Mouse (Mus musculus): ENCODE data around the gene Galnt16. TPM values are rescaled to one million over a fixed set of nuclear protein-coding genes. Genes with fewer than 3 reads are reported as not detected.

The Galnt16 gene
- polyA plus RNA-seq, 1 experiment: 0.11 TPM

- TF ChIP-seq TCF3 (IDR thresholded peaks at IDR 0.05; ENCODE audit: insufficient read length, low read depth) (no peak), E2F4 (IDR thresholded peaks at IDR 0.05; ENCODE audit: insufficient read depth) (no peak), CEBPB (IDR thresholded peaks at IDR 0.05; ENCODE audit: insufficient read depth, poor library complexity, severe bottlenecking) (no peak)
- Histone ChIP-seq H3K36me3 (ENCODE audit: control insufficient read depth, insufficient read depth) (no peaks in the 10 kb centered on the region), H3K27me3 (ENCODE audit: control insufficient read depth, insufficient read depth, insufficient read length) (peaks cover 88% of the 10 kb centered on the region), H3K4me3 (no peak overlapping the region), H3K4me2 (ENCODE audit: low read depth) (no peak overlapping the region), H3ac (ENCODE audit: control insufficient read depth, insufficient read length) (no peak overlapping the region), H3K79me2 (ENCODE audit: control insufficient read depth, insufficient read depth) (no peaks in the 10 kb centered on the region)
Measured at GRCm38 (mm10) chr12:80519621-80520332, 1.7 kb downstream of the Galnt16 start.

- Histone ChIP-seq H3ac (ENCODE audit: control insufficient read depth, insufficient read length) (no peak overlapping the region), H3K36me3 (ENCODE audit: control insufficient read depth, insufficient read depth) (no peaks in the 10 kb centered on the region), H3K79me2 (ENCODE audit: control insufficient read depth, insufficient read depth) (no peaks in the 10 kb centered on the region), H3K27me3 (ENCODE audit: control insufficient read depth, insufficient read depth, insufficient read length) (peaks cover 82% of the 10 kb centered on the region), H3K4me2 (ENCODE audit: low read depth) (no peak overlapping the region), H3K4me3 (no peak overlapping the region)
- TF ChIP-seq MAX (IDR thresholded peaks at IDR 0.05; ENCODE audit: low read depth): no peak
- TF ChIP-seq TCF12 (IDR thresholded peaks at IDR 0.05; ENCODE audit: insufficient read depth, poor library complexity, severe bottlenecking): no peak
- no peak for TF ChIP-seq CEBPB (IDR thresholded peaks at IDR 0.05; ENCODE audit: insufficient read depth, poor library complexity, severe bottlenecking)
- no peak for TF ChIP-seq TCF3 (IDR thresholded peaks at IDR 0.05; ENCODE audit: insufficient read length, low read depth)
- TF ChIP-seq SRF (IDR thresholded peaks at IDR 0.05; ENCODE audit: control insufficient read depth, insufficient read length, low read depth): no peak
- TF ChIP-seq POLR2AphosphoS2 (IDR thresholded peaks at IDR 0.05; ENCODE audit: insufficient read length, low read depth): no peak
Measured at GRCm38 (mm10) chr12:80522006-80522405, 3.9 kb downstream of the Galnt16 start.

GRCm38 (mm10) chr12:80524276-80524921 lies 6.3 kb downstream of the Galnt16 start:
- H3K4me2 ChIP-seq (ENCODE audit: low read depth): no peak overlapping the region
- H3K36me3 ChIP-seq (ENCODE audit: control insufficient read depth, insufficient read depth): no peaks in the 10 kb centered on the region
- no peak overlapping the region for H3K4me3 ChIP-seq
- peaks cover 58% of the 10 kb centered on the region for H3K27me3 ChIP-seq (ENCODE audit: control insufficient read depth, insufficient read depth, insufficient read length)
- TF ChIP-seq USF1 (IDR thresholded peaks at IDR 0.05; ENCODE audit: low read depth): no peak
- no peak for TF ChIP-seq POLR2A (IDR thresholded peaks at IDR 0.05; ENCODE audit: insufficient read length, low read depth)
- no peak for TF ChIP-seq REST (IDR thresholded peaks at IDR 0.05; ENCODE audit: insufficient read depth, insufficient read length)
- TF ChIP-seq POLR2AphosphoS2 (IDR thresholded peaks at IDR 0.05; ENCODE audit: insufficient read length, low read depth): no peak
- TF ChIP-seq MYOD1 (IDR thresholded peaks at IDR 0.05; ENCODE audit: control insufficient read depth in 1 of 3, insufficient read length in 2 of 3, low read depth in 2 of 3): no peak
- H3K79me2 ChIP-seq (ENCODE audit: control insufficient read depth, insufficient read depth): no peaks in the 10 kb centered on the region
- no peak overlapping the region for H3ac ChIP-seq (ENCODE audit: control insufficient read depth, insufficient read length)

GRCm38 (mm10) chr12:80525513-80525912 lies 7.4 kb downstream of the Galnt16 start:
- H3K4me3 ChIP-seq: no peak overlapping the region
- TF ChIP-seq CEBPB (IDR thresholded peaks at IDR 0.05; ENCODE audit: insufficient read depth, poor library complexity, severe bottlenecking) (no peak), TCF12 (IDR thresholded peaks at IDR 0.05; ENCODE audit: insufficient read depth, poor library complexity, severe bottlenecking) (no peak), REST (IDR thresholded peaks at IDR 0.05; ENCODE audit: insufficient read depth, insufficient read length) (no peak), SRF (IDR thresholded peaks at IDR 0.05; ENCODE audit: control insufficient read depth, insufficient read length, low read depth) (no peak), E2F4 (IDR thresholded peaks at IDR 0.05; ENCODE audit: insufficient read depth) (no peak), POLR2AphosphoS2 (IDR thresholded peaks at IDR 0.05; ENCODE audit: insufficient read length, low read depth) (no peak), USF1 (IDR thresholded peaks at IDR 0.05; ENCODE audit: low read depth) (no peak)
- H3K4me2 ChIP-seq (ENCODE audit: low read depth): no peak overlapping the region
- no peaks in the 10 kb centered on the region for H3K36me3 ChIP-seq (ENCODE audit: control insufficient read depth, insufficient read depth)
- H3K79me2 ChIP-seq (ENCODE audit: control insufficient read depth, insufficient read depth): no peaks in the 10 kb centered on the region
- no peak overlapping the region for H3ac ChIP-seq (ENCODE audit: control insufficient read depth, insufficient read length)
- H3K27me3 ChIP-seq (ENCODE audit: control insufficient read depth, insufficient read depth, insufficient read length): peaks cover 51% of the 10 kb centered on the region

GRCm38 (mm10) chr12:80526511-80526910 lies 8.4 kb downstream of the Galnt16 start:
- Histone ChIP-seq H3K4me2 (ENCODE audit: low read depth) (no peak overlapping the region), H3ac (ENCODE audit: control insufficient read depth, insufficient read length) (no peak overlapping the region), H3K4me3 (no peak overlapping the region), H3K36me3 (ENCODE audit: control insufficient read depth, insufficient read depth) (no peaks in the 10 kb centered on the region), H3K79me2 (ENCODE audit: control insufficient read depth, insufficient read depth) (no peaks in the 10 kb centered on the region), H3K27me3 (ENCODE audit: control insufficient read depth, insufficient read depth, insufficient read length) (peaks cover 51% of the 10 kb centered on the region)
- TF ChIP-seq MAX (IDR thresholded peaks at IDR 0.05; ENCODE audit: low read depth) (no peak), POLR2AphosphoS2 (IDR thresholded peaks at IDR 0.05; ENCODE audit: insufficient read length, low read depth) (no peak), USF1 (IDR thresholded peaks at IDR 0.05; ENCODE audit: low read depth) (no peak), MYOG (IDR thresholded peaks at IDR 0.05; ENCODE audit: control insufficient read depth in 1 of 3, insufficient read depth in 1 of 3, insufficient read length in 2 of 3, low read depth in 2 of 3) (no peak), REST (IDR thresholded peaks at IDR 0.05; ENCODE audit: insufficient read depth, insufficient read length) (no peak), TCF12 (IDR thresholded peaks at IDR 0.05; ENCODE audit: insufficient read depth, poor library complexity, severe bottlenecking) (no peak), SRF (IDR thresholded peaks at IDR 0.05; ENCODE audit: control insufficient read depth, insufficient read length, low read depth) (no peak), E2F4 (IDR thresholded peaks at IDR 0.05; ENCODE audit: insufficient read depth) (no peak), MYOD1 (IDR thresholded peaks at IDR 0.05; ENCODE audit: control insufficient read depth in 1 of 3, insufficient read length in 2 of 3, low read depth in 2 of 3) (no peak), TCF3 (IDR thresholded peaks at IDR 0.05; ENCODE audit: insufficient read length, low read depth) (no peak), CEBPB (IDR thresholded peaks at IDR 0.05; ENCODE audit: insufficient read depth, poor library complexity, severe bottlenecking) (no peak)

Data from myocyte (in vitro differentiated cells).